Mouse (Mus musculus): ENCODE measurements at regions not wholly inside any gene's neighbourhood (a gene's known extent, or its start where the extent isn't known, plus 50 kb on each side); places are given as distances from the start of the nearest gene placed in this dataset.

GRCm38 (mm10) chr16:9260966-9261365 lies 431.1 kb downstream of the 1810013L24Rik start:
- DNase-seq = no peak

- no peak for DNase-seq
These were observed 434.8 kb downstream of the 1810013L24Rik start for GRCm38 (mm10) chr16:9264554-9265145.

GRCm38 (mm10) chr16:9267204-9267603 lies 437.3 kb downstream of the 1810013L24Rik start:
- no peak for DNase-seq

GRCm38 (mm10) chr16:9270099-9270498 lies 440.2 kb downstream of the 1810013L24Rik start:
- no peak for DNase-seq

GRCm38 (mm10) chr16:9270671-9271070 lies 440.8 kb downstream of the 1810013L24Rik start:
- DNase-seq = no peak

DNA sequence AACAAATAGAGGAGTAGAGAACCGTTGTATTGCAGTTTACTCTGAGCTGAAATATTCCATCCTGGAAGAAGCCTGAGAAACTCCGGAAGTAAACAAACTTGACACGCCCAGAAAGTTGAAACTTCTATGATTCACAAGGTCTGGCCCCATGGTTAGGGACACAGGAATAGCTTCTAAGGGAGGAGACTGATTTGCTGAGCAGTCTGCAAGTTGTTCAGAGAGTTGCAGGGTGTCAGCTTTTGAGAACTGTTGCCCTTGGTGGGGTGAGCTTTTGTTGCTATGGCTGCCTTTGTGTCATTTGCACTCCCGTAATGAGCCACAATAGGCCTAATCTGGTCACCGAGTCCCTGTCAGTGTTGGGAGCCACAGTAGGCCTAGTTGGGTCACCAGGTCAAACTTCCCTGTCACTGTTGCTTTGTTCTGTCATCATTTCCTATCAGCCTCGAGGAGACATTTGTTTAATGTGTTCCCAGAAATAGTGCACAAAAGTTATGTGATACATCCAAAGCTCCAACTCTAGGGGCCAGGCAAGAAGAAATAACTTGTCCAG lies 443.9 kb downstream of the 1810013L24Rik start:
- DNase-seq = no peak

DNA sequence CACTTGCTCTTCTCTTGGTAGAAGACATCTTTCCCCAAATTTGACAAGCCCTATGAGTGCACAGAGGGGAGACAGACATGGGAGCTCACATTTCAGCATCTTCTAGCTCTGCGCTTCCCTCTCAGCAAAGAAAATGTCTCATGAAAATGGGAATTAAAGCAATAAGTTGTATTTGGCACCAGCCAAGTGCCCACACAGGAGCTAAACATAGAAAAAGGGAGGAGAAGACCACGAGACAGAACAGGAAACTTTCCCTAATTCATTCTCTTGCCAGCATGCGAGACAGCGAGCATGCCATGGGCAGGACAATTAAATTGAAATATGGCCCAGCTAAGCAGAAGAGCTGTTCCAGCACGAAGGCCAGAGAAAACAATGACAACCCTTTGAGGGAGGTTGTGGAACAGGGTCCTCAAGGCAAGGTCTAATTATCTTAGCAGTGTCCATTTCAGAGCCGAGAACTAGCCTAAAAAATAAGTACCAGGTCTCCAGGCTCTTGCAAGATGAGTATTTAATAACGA lies 444.7 kb downstream of the 1810013L24Rik start:
- no peak for DNase-seq

DNA sequence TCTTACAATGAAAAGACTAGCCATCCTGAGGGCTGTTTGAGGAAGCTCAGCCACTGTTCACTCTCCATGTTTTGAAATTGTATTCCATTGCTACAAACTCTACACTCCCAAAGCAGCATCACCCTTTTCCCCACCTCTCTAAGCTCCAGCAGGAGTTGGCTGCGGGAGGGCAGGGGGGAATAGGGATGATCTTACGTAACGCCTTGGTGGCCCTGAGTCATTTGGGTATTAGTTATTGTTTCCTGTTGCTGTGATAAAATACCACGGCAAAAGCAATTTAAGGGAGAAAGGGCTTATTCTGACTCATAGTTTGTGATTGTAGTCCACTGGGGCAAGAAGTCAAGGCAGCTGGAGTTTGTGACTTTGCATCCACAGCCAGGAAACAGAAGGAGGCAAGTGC lies 445.5 kb downstream of the 1810013L24Rik start:
- DNase-seq = no peak

GRCm38 (mm10) chr16:9277064-9277463 lies 447.2 kb downstream of the 1810013L24Rik start:
- no peak for DNase-seq

GRCm38 (mm10) chr16:9279726-9280125 lies 449.8 kb downstream of the 1810013L24Rik start:
- no peak for DNase-seq

- no peak for DNase-seq
These were observed 450.5 kb downstream of the 1810013L24Rik start for GRCm38 (mm10) chr16:9280431-9280830.

DNA sequence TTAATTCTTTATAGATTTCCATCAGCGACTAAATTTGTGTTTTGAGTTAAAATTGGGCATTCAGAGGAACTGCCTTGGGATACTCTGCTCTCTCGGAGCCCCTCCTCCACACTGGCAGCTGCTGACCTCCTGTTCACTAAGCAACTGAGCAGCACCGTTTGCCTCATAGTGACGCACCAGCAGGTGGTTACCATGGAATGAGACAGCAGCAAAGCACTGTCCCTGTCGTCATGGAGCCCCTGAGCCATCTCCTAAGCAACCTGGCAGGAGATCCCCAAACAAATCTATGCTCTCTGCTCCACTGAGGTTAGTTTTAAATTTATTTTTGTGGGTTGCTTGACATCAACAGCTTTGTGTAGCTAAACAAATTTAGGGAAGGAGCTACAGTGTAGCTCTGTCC lies 451.0 kb downstream of the 1810013L24Rik start:
- peak; percentile 10 to 13 for DNase-seq

- no peak for DNase-seq
These were observed 454.5 kb downstream of the 1810013L24Rik start for GRCm38 (mm10) chr16:9284423-9284822.

GRCm38 (mm10) chr16:9285921-9286320 lies 456.0 kb downstream of the 1810013L24Rik start:
- no peak for DNase-seq

DNA sequence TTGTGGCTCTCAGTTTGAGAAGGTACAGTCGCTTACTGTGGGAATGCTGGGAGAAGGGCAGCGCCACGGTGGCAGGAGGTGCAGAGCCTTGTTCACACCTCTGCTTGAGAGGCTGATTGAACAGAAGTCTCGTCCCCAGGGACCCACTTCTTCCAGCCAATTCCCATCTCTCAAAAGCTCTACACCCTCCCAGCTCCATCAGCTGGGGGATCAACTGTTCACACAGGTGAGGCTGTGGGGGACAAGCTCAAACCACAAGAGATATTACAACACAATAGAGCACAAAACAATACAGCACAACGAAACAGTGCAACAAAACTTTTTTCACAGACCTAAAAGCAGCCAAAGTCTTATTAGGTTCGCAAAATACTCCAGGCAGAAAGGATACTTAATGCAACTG lies 457.7 kb downstream of the 1810013L24Rik start:
- no peak for DNase-seq

GRCm38 (mm10) chr16:9291356-9292020 lies 461.6 kb downstream of the 1810013L24Rik start:
- DNase-seq = no peak

DNA sequence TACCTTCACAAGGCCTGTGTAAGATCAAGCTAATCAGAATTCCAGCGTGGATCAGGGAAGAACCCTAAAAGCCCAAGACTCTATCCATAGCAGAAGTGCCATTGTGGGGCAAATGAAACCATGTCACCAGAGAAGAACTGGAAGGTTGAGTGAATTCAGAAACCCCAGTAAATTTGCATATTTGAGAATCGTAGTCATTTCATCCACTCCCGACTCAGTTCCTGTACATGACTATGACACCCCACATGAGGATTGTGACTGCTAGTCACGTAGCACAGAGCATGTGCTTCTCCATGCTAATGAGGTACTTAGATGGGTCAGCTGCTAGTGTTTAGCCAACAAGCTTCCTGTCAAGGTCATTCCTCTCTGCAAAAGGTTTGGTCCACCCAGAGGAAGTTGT lies 473.2 kb downstream of the 1810013L24Rik start:
- no peak for DNase-seq

GRCm38 (mm10) chr16:9304079-9304478 lies 474.2 kb downstream of the 1810013L24Rik start:
- no peak for DNase-seq

- DNase-seq = no peak
These were observed 480.8 kb downstream of the 1810013L24Rik start for GRCm38 (mm10) chr16:9310744-9311143.

- DNase-seq = no peak
These were observed 505.7 kb downstream of the 1810013L24Rik start for GRCm38 (mm10) chr16:9335626-9336025.

- DNase-seq = no peak
These were observed 506.2 kb downstream of the 1810013L24Rik start for GRCm38 (mm10) chr16:9336063-9336462.

- no peak for DNase-seq
These were observed 509.6 kb downstream of the 1810013L24Rik start for GRCm38 (mm10) chr16:9339456-9339855.

DNA sequence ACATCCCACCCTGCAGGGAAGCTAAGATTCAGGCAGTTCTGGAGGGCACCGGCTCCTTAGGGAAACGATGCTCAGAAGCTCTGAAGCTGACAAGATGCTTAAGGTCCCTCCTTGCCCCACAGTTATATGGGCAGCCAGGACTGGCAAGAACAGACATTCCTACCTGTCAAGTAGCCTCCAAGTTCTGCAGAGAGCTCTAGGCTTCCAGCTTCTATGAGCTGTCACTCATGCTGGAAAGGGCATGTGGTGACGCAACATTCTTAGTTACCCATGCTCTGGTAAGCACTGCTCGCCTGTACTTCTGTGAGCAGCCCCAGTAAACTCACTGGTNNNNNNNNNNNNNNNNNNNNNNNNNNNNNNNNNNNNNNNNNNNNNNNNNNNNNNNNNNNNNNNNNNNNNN lies 511.3 kb downstream of the 1810013L24Rik start:
- DNase-seq = no peak

DNA sequence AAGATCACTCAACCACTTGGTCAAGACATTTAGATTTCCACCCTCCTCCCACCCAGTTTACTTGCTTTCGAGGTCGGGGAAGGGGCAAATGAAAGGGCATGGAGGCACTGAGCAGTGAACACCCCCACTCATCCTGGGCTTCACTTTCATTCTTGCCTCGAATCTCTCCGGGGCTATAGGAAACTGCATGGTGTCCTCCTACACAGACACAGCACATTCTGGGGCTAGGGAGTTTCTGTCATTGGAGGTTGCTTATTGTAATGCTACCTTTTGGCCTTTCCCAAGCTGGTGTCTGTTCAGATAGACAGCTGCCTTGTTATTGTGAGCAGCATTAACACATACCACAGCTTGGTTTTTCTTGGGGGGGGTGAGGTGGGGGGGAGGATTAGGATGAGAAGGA lies 523.9 kb downstream of the 1810013L24Rik start:
- no peak for DNase-seq

Data from lung, adult 18-20 months (tissue).